Mouse (Mus musculus): Measurements from ENCODE around the gene Frat1. TPM values are rescaled to one million over a fixed set of nuclear protein-coding genes. Genes with fewer than 3 reads are reported as not detected.

Frat1 gene
- polyA plus RNA-seq (2015; fragmentation: Nextera tagmentation; extraction: Ambion mirVana), result 30.1 and 30.9 TPM in 2 replicates

- Histone ChIP-seq H3K4me1 (peaks cover 26% of the 10 kb centered on the region), H3K36me3 (replicated peaks) (no peaks in the 10 kb centered on the region), H3K4me2 (peak within 1 kb of the TSS; percentile 94), H3K4me3 (peak within 1 kb of the TSS; percentile 76), H3K27ac (peak within 1 kb of the TSS; percentile 95), H3K9me3 (no peaks in the 10 kb centered on the region), H3K9ac (peak within 1 kb of the TSS; percentile 56), H3K27me3 (replicated peaks) (no peaks in the 10 kb centered on the region)
- WGBS, result under 1% methylated on average over 38 of the region's 39 CpGs
- ATAC-seq (replicated peaks), result peak; percentile 98
Observed at GRCm38 (mm10) chr19:41829381-41830105, at the start of gene Frat1. TSS of gene Frat1 (plus strand) at chr19:41829970.

- WGBS, result 100% methylated on average over 1 of the region's 1 CpGs
- no peaks in the 10 kb centered on the region for H3K4me1 ChIP-seq
- no peak overlapping the region for H3K4me2 ChIP-seq
- H3K9ac ChIP-seq, result no peak overlapping the region
- H3K27me3 ChIP-seq (replicated peaks), result no peaks in the 10 kb centered on the region
- H3K4me3 ChIP-seq, result no peak overlapping the region
- no peak overlapping the region for H3K27ac ChIP-seq
- no peak for ATAC-seq (replicated peaks)
- no peaks in the 10 kb centered on the region for H3K9me3 ChIP-seq
- H3K36me3 ChIP-seq (replicated peaks), result no peaks in the 10 kb centered on the region; the same call in 1 of the 2 replicates
Observed at GRCm38 (mm10) chr19:41786896-41787295, 42.9 kb upstream of the Frat1 start.

- Histone ChIP-seq H3K36me3 (replicated peaks) (no peaks in the 10 kb centered on the region), H3K9me3 (no peaks in the 10 kb centered on the region), H3K4me3 (no peak overlapping the region), H3K4me1 (no peaks in the 10 kb centered on the region), H3K9ac (no peak overlapping the region), H3K27ac (no peak overlapping the region), H3K4me2 (no peak overlapping the region), H3K27me3 (replicated peaks) (no peaks in the 10 kb centered on the region)
- 71% methylated on average over 10 of the region's 10 CpGs for WGBS
- no peak for ATAC-seq (replicated peaks)
Observed at GRCm38 (mm10) chr19:41789110-41789961, 40.4 kb upstream of the Frat1 start.

GRCm38 (mm10) chr19:41791384-41791783 lies 38.4 kb upstream of the Frat1 start:
- ATAC-seq (replicated peaks), result no peak
- Histone ChIP-seq H3K4me3 (no peak overlapping the region), H3K4me2 (no peak overlapping the region), H3K4me1 (no peaks in the 10 kb centered on the region), H3K9ac (no peak overlapping the region), H3K36me3 (replicated peaks) (no peaks in the 10 kb centered on the region), H3K9me3 (no peaks in the 10 kb centered on the region), H3K27ac (no peak overlapping the region), H3K27me3 (replicated peaks) (no peaks in the 10 kb centered on the region)
- 97% methylated on average over 2 of the region's 2 CpGs for WGBS

- 89% methylated on average over 1 of the region's 1 CpGs for WGBS
- ATAC-seq (replicated peaks), result no peak
- no peak overlapping the region for H3K27ac ChIP-seq
- no peak overlapping the region for H3K4me3 ChIP-seq
- H3K4me1 ChIP-seq, result no peaks in the 10 kb centered on the region
- H3K27me3 ChIP-seq (replicated peaks), result no peaks in the 10 kb centered on the region
- H3K36me3 ChIP-seq (replicated peaks), result no peaks in the 10 kb centered on the region
- no peaks in the 10 kb centered on the region for H3K9me3 ChIP-seq
- no peak overlapping the region for H3K9ac ChIP-seq
- no peak overlapping the region for H3K4me2 ChIP-seq
Observed at GRCm38 (mm10) chr19:41792934-41793486, 36.8 kb upstream of the Frat1 start.

- no peaks in the 10 kb centered on the region for H3K36me3 ChIP-seq (replicated peaks)
- H3K4me1 ChIP-seq, result no peaks in the 10 kb centered on the region
- H3K27me3 ChIP-seq (replicated peaks), result no peaks in the 10 kb centered on the region
- no peaks in the 10 kb centered on the region for H3K9me3 ChIP-seq
- no peak for ATAC-seq (replicated peaks)
- H3K4me3 ChIP-seq, result no peak overlapping the region
- H3K4me2 ChIP-seq, result no peak overlapping the region
- no peak overlapping the region for H3K27ac ChIP-seq
- H3K9ac ChIP-seq, result no peak overlapping the region
Observed at GRCm38 (mm10) chr19:41794017-41794416, 35.8 kb upstream of the Frat1 start.

- WGBS, result 38% methylated on average over 6 of the region's 6 CpGs
- no peak for ATAC-seq (replicated peaks)
- no peaks in the 10 kb centered on the region for H3K9me3 ChIP-seq
- no peak overlapping the region for H3K27ac ChIP-seq
- no peak overlapping the region for H3K4me3 ChIP-seq
- H3K36me3 ChIP-seq (replicated peaks), result no peaks in the 10 kb centered on the region
- H3K27me3 ChIP-seq (replicated peaks), result no peaks in the 10 kb centered on the region
- H3K9ac ChIP-seq, result no peak overlapping the region
- no peaks in the 10 kb centered on the region for H3K4me1 ChIP-seq
- H3K4me2 ChIP-seq, result no peak overlapping the region
Observed at GRCm38 (mm10) chr19:41794901-41795300, 34.9 kb upstream of the Frat1 start.

- H3K27ac ChIP-seq, result no peak overlapping the region
- H3K36me3 ChIP-seq (replicated peaks), result no peaks in the 10 kb centered on the region
- H3K4me1 ChIP-seq, result peaks cover 12% of the 10 kb centered on the region
- ATAC-seq (replicated peaks), result no peak
- H3K4me3 ChIP-seq, result no peak overlapping the region
- H3K4me2 ChIP-seq, result no peak overlapping the region
- 70% methylated on average over 3 of the region's 3 CpGs for WGBS
- H3K9me3 ChIP-seq, result no peaks in the 10 kb centered on the region
- H3K27me3 ChIP-seq (replicated peaks), result no peaks in the 10 kb centered on the region
- H3K9ac ChIP-seq, result no peak overlapping the region
Observed at GRCm38 (mm10) chr19:41796148-41796760, 33.5 kb upstream of the Frat1 start.

- no peak overlapping the region for H3K4me3 ChIP-seq
- no peak overlapping the region for H3K27ac ChIP-seq
- H3K4me2 ChIP-seq, result no peak overlapping the region
- H3K27me3 ChIP-seq (replicated peaks), result no peaks in the 10 kb centered on the region
- H3K36me3 ChIP-seq (replicated peaks), result no peaks in the 10 kb centered on the region
- 81% methylated on average over 12 of the region's 12 CpGs for WGBS
- H3K4me1 ChIP-seq, result peaks cover 13% of the 10 kb centered on the region
- no peaks in the 10 kb centered on the region for H3K9me3 ChIP-seq
- no peak for ATAC-seq (replicated peaks)
- no peak overlapping the region for H3K9ac ChIP-seq
Observed at GRCm38 (mm10) chr19:41796789-41797327, 32.9 kb upstream of the Frat1 start.

- WGBS, result 87% methylated on average over 6 of the region's 6 CpGs
- Histone ChIP-seq H3K4me1 (peaks cover 17% of the 10 kb centered on the region), H3K9ac (no peak overlapping the region), H3K9me3 (no peaks in the 10 kb centered on the region), H3K36me3 (replicated peaks) (no peaks in the 10 kb centered on the region), H3K4me2 (no peak overlapping the region), H3K27me3 (replicated peaks) (no peaks in the 10 kb centered on the region), H3K27ac (no peak overlapping the region), H3K4me3 (no peak overlapping the region)
- ATAC-seq (replicated peaks), result no peak
Observed at GRCm38 (mm10) chr19:41797536-41797935, 32.2 kb upstream of the Frat1 start.

- peaks cover 17% of the 10 kb centered on the region for H3K4me1 ChIP-seq
- H3K27me3 ChIP-seq (replicated peaks), result no peaks in the 10 kb centered on the region
- WGBS, result 34% methylated on average over 6 of the region's 6 CpGs
- 0 out of 2 replicates have a peak overlapping the region, but pooled peaks have one; percentile 10 for H3K4me2 ChIP-seq
- H3K4me3 ChIP-seq, result no peak overlapping the region
- H3K27ac ChIP-seq, result no peak overlapping the region
- no peaks in the 10 kb centered on the region for H3K9me3 ChIP-seq
- ATAC-seq (replicated peaks), result no peak
- no peaks in the 10 kb centered on the region for H3K36me3 ChIP-seq (replicated peaks)
- H3K9ac ChIP-seq, result no peak overlapping the region
Observed at GRCm38 (mm10) chr19:41800451-41800850, 29.3 kb upstream of the Frat1 start.

Data from midbrain, embryonic 15.5 days (tissue).